Mouse (Mus musculus) kidney, adult 8-10 months (tissue): Measurements from ENCODE around the gene Snrnp200.
A peak's percentile ranks its signal among the peaks of the same experiment; 100 is the strongest.
"Not testable (repeated sequence)": the region's sequence is repeated elsewhere in the genome, so short reads cannot be mapped to it uniquely, and the experiment has no call there.

Source experiments
- DNase-seq, 2 experiments: peaks; one replicate each; pipeline ENCODE4 v3.0.0; 2022

The Snrnp200 gene

GRCm38 (mm10) chr2:127254604-127255134 lies 46.5 kb downstream of the Snrnp200 start:
- DNase-seq: no peak

GRCm38 (mm10) chr2:127255294-127255693 lies 47.1 kb downstream of the Snrnp200 start:
- DNase-seq: no peak

- DNase-seq: no peak
Measured at GRCm38 (mm10) chr2:127259340-127259739, 51.2 kb downstream of the Snrnp200 start.

GRCm38 (mm10) chr2:127262480-127262879 lies 54.3 kb downstream of the Snrnp200 start:
- DNase-seq: no peak

- DNase-seq: no peak
Measured at GRCm38 (mm10) chr2:127267854-127268253, 59.7 kb downstream of the Snrnp200 start.

GRCm38 (mm10) chr2:127269491-127270299 lies 61.5 kb downstream of the Snrnp200 start, which contains the start of gene Stard7:
Gene Stard7, plus strand, starts transcription at chr2:127270218.
- peak; percentile 98 for DNase-seq

GRCm38 (mm10) chr2:127270300-127271041 lies 62.3 kb downstream of the Snrnp200 start:
- DNase-seq: peak; percentile 84 to 85

- DNase-seq: no peak
Measured at GRCm38 (mm10) chr2:127271042-127271515, 62.9 kb downstream of the Snrnp200 start.

- not testable (repeated sequence) for DNase-seq
Measured at GRCm38 (mm10) chr2:127272049-127272448, 63.9 kb downstream of the Snrnp200 start.

- DNase-seq: no peak
Measured at GRCm38 (mm10) chr2:127272806-127273205, 64.6 kb downstream of the Snrnp200 start.

GRCm38 (mm10) chr2:127274590-127274989 lies 66.4 kb downstream of the Snrnp200 start:
- DNase-seq: no peak

- DNase-seq: no peak
Measured at GRCm38 (mm10) chr2:127275551-127276320, 67.5 kb downstream of the Snrnp200 start.

- DNase-seq: no peak
Measured at GRCm38 (mm10) chr2:127278162-127278561, 70.0 kb downstream of the Snrnp200 start.
